Mouse (Mus musculus): Measurements from ENCODE around the gene Tceal8. TPM values are rescaled to one million over a fixed set of nuclear protein-coding genes. Genes with fewer than 3 reads are reported as not detected.

Tceal8 gene
- polyA plus RNA-seq, 1 experiment from 2014 or later: 279 TPM

- H3K4me2 ChIP-seq (ENCODE audit: low read length): no peak overlapping the region
- ATAC-seq (ENCODE audit: insufficient number of reproducible peaks, insufficient read depth, low FRiP score, low read depth): no peak
- H3K4me3 ChIP-seq (ENCODE audit: control insufficient read depth in 1 of 2, insufficient read depth in 1 of 2, low read depth in 1 of 2, low read length in 2 of 2): no peak overlapping the region
- no peaks in the 10 kb centered on the region for H3K9me3 ChIP-seq (ENCODE audit: control insufficient read depth, low read length)
- H3K27me3 ChIP-seq (ENCODE audit: control insufficient read depth, insufficient read depth, low read length): no peaks in the 10 kb centered on the region
- no peaks in the 10 kb centered on the region for H3K36me3 ChIP-seq (ENCODE audit: control insufficient read depth, insufficient read depth, low read length)
- 50% methylated on average over 8 of the region's 8 CpGs for WGBS
- H3K4me1 ChIP-seq (ENCODE audit: control insufficient read depth in 2 of 2, insufficient read depth in 2 of 2, low read length in 2 of 2): no peaks in the 10 kb centered on the region
- H3K27ac ChIP-seq (replicated peaks in 1 of 2; ENCODE audit: control insufficient read depth in 1 of 2, insufficient read depth in 1 of 2, low read depth in 2 of 2, low read length in 2 of 2): no peak overlapping the region
- no peak overlapping the region for H3K9ac ChIP-seq (ENCODE audit: low read length)
Measured at GRCm38 (mm10) chrX:136127038-136127743, 45.0 kb downstream of the Tceal8 start.

Small RNAs within 50 kb of the gene (microRNA-seq; reads per million reads assigned to microRNA genes)
- not detected for gene Mir6383

Other genes with a start within 250 kb of the Tceal8 start
- gene Arxes2, start 178.5 kb downstream of the Tceal8 start, polyA plus RNA-seq (2014; fragmentation: Nextera tagmentation; extraction: Ambion mirVana): 74.2 and 78.4 TPM in 2 replicates
- 27.5 and 27.6 TPM in 2 replicates for gene Arxes1, start 139.0 kb downstream of the Tceal8 start, polyA plus RNA-seq (2014; fragmentation: Nextera tagmentation; extraction: Ambion mirVana)
- 13.5 and 18.9 TPM in 2 replicates for gene Bex2, start 104.1 kb downstream of the Tceal8 start, polyA plus RNA-seq (2014; fragmentation: Nextera tagmentation; extraction: Ambion mirVana)
- 0.42 and 0.59 TPM in 2 replicates for gene Nxf3, start 87.1 kb downstream of the Tceal8 start, polyA plus RNA-seq (2014; fragmentation: Nextera tagmentation; extraction: Ambion mirVana)
- 215 and 217 TPM in 2 replicates for gene Bex4, start 33.3 kb downstream of the Tceal8 start, polyA plus RNA-seq (2014; fragmentation: Nextera tagmentation; extraction: Ambion mirVana)
- 5.6 and 6.9 TPM in 2 replicates for gene Tceal5, start 31.5 kb upstream of the Tceal8 start, polyA plus RNA-seq (2014; fragmentation: Nextera tagmentation; extraction: Ambion mirVana)
- gene Tceal7, start 42.4 kb upstream of the Tceal8 start, polyA plus RNA-seq (2014; fragmentation: Nextera tagmentation; extraction: Ambion mirVana): 16.0 and 16.7 TPM in 2 replicates
- gene Bex1, start 43.2 kb upstream of the Tceal8 start, polyA plus RNA-seq (2014; fragmentation: Nextera tagmentation; extraction: Ambion mirVana): 232 and 239 TPM in 2 replicates
- gene Tceal9, start 72.7 kb upstream of the Tceal8 start, polyA plus RNA-seq (2014; fragmentation: Nextera tagmentation; extraction: Ambion mirVana): 488 and 515 TPM in 2 replicates
- 499 and 525 TPM in 2 replicates for gene Bex3, start 97.9 kb upstream of the Tceal8 start, polyA plus RNA-seq (2014; fragmentation: Nextera tagmentation; extraction: Ambion mirVana)

Data from heart, embryonic 14.5 days (tissue).